Mouse (Mus musculus): ENCODE measurements around the gene Prkar2b. TPM values are rescaled to one million over a fixed set of nuclear protein-coding genes. Genes with fewer than 3 reads are reported as not detected.

The Prkar2b gene
- polyA plus RNA-seq (2012; rRNA removed) = 29.2 and 48.3 TPM in 2 replicates

DNA sequence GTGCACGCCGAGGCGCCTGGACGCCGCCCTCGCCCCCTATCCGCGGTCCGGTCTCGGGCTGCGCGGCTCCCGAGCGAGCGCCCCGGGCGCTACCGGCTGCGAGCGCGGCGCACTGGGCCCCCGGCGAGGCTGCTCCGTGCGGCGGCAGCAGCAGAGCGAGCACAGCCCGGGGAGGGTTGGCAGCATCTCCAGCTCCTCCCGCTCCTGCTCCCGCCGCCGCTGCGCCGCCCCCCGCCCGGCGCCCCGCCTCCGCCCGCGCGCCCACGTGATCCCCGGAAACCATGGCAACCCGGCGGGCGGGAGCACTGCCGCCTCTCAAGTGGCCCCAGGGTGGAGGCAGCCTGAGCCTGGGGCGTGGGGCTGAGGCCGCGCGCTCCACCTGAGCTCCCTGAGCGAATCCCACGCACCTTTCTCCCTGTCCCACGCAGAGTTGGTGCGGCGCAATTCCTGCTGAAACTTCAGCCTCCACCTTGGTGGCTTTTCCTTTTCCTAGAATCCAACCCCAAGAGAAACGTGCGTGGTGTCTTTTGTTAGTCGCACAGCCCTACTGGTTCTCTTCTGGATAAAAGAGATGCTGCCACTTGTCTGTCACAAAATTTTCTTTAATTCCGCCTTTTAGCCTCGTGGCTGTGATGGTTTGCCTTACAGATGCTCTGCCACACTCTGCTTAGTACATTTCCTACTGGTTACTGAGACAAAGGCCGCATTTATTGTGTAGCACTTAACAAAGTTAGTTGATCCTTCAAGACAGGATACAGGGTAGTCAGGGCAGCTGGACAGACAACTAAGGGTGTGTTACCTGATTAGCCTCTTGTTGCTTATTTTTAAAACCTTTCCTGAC lies at the start of gene Prkar2b:
Gene Prkar2b, minus strand, starts transcription at position 207 of the 841 bp plus-strand sequence.

DNA sequence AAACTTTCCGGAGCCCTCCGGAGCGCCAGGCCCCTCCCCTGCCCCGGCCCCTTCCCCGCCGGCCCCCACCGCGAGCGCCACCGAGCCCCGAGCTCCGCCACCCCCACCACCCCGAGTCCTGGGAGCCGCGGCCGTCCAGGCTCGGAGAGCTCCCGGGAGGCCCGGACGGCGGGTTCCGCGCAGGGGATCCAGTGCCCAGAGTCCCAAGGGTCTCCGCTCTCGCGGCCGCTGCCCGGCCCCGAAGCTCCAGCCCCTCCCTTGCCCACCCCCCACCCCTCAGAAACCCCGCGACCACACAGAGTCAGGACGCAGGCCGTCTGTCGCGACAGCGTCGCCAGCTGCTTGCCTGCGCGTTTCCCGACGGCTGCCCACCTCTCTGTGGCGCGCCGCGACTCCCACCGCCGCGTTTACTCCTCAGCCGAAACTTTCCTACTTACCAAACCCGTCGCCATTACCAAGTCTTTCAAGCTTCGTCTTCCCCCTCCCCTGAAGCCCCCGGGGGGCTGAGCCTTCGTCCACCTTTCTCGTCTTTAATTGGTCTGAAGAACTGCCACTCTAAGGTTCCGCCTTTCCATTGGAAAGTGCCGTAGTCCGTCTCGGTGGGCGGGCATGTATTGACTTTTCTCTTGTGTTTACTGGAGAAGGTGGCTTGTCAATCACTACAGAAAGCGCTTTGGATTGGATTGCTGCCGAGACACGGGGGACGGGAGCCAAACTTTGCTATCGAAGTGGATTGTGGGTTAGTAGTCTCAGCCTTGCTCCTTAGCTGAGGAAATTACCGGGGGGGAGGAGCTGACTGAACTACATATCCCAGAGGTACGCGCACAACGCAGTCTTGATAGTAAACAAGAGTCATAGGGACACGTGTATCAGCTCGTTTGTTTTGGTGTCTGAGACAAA lies 111.1 kb downstream of the Prkar2b start, which contains the start of gene Hbp1:
Gene Hbp1, minus strand, starts transcription at position 777 of the 900 bp plus-strand sequence.

Other genes with a start within 250 kb of the Prkar2b start
- gene Hbp1, start 110.8 kb downstream of the Prkar2b start, polyA plus RNA-seq (2012; rRNA removed) = 50.3 and 89.3 TPM in 2 replicates
- gene Pik3cg, start 147.4 kb upstream of the Prkar2b start, polyA plus RNA-seq (2012; rRNA removed) = 1.1 and 1.5 TPM in 2 replicates

All from central nervous system, embryonic 11.5 days (tissue).